Mouse (Mus musculus): ENCODE measurements around the gene Fn3k. TPM values are rescaled to one million over a fixed set of nuclear protein-coding genes. Genes with fewer than 3 reads are reported as not detected.

Gene Fn3k
- polyA plus RNA-seq, 1 experiment from 2014 or later = 0.60 TPM

- 76% methylated on average over 5 of the region's 5 CpGs for WGBS
- no peak for ATAC-seq (ENCODE audit: low read depth)
- H3K4me1 ChIP-seq (replicated peaks; ENCODE audit: control insufficient read depth, insufficient read depth, low read length) = peaks cover 10% of the 10 kb centered on the region
Observed at GRCm38 (mm10) chr11:121417971-121418370, 16.7 kb upstream of the Fn3k start.

DNA sequence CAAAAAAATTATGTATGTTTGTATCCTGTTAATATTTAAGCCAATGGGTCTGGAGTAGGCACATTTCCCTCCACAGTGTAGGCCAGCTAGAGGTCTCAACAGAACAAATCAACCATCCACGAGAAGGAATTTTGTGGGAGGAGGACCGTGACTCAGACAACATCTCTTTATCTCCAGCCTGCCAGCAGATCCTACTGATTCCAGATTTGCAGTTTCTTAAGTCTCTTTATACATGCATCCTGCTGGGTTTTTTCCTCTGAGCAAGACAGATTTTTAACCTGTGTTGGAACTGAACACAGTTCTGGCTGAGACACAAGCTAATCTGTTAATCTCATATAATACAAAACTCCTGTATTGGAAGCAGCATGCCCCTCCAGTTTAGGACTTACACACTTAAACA is 15.8 kb upstream of the Fn3k start:
- WGBS = 62% methylated on average over 2 of the region's 2 CpGs
- Histone ChIP-seq H3K4me2 (ENCODE audit: low read depth, low read length) (no peak overlapping the region), H3K36me3 (ENCODE audit: control insufficient read depth, insufficient read depth, low read length) (no peaks in the 10 kb centered on the region), H3K4me1 (replicated peaks; ENCODE audit: control insufficient read depth, insufficient read depth, low read length) (peaks cover 10% of the 10 kb centered on the region), H3K4me3 (ENCODE audit: low read length) (no peak overlapping the region), H3K27me3 (ENCODE audit: control insufficient read depth, insufficient read depth, low read depth, low read length) (no peaks in the 10 kb centered on the region), H3K9ac (ENCODE audit: low read length) (no peak overlapping the region), H3K9me3 (ENCODE audit: control insufficient read depth, low read length) (no peaks in the 10 kb centered on the region), H3K27ac (ENCODE audit: low read length) (no peak overlapping the region)
- no peak for ATAC-seq (ENCODE audit: low read depth)

More at GRCm38 (mm10) chr11:121417971-121418370, 16.7 kb upstream of the Fn3k start:
- no peaks in the 10 kb centered on the region for H3K9me3 ChIP-seq (ENCODE audit: control insufficient read depth, low read length)
- no peak overlapping the region for H3K4me3 ChIP-seq (ENCODE audit: low read length)
- H3K9ac ChIP-seq (ENCODE audit: low read length) = no peak overlapping the region
- H3K27me3 ChIP-seq (ENCODE audit: control insufficient read depth, insufficient read depth, low read depth, low read length) = no peaks in the 10 kb centered on the region
- no peak overlapping the region for H3K27ac ChIP-seq (ENCODE audit: low read length)
- no peak overlapping the region for H3K4me2 ChIP-seq (ENCODE audit: low read depth, low read length)
- no peaks in the 10 kb centered on the region for H3K36me3 ChIP-seq (ENCODE audit: control insufficient read depth, insufficient read depth, low read length)

DNA sequence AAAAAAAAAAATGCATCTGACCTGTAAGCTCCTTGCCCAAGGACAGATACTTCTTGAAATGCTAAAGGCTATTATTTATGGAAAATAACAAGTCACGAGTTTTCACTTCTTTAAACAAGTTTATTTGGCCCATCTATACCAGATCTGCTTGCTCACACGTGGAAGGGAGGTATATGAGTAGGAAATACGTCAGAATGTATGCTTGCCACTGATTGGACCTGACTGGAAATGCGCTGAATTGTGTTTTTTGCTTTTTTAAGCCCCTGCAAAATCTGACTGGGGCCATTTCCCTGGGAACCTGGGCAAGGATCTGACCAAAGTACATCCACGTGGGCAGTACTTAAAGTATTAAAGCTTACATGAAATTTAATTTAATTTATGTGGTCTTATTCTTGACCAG is 14.3 kb upstream of the Fn3k start:
- H3K36me3 ChIP-seq (ENCODE audit: control insufficient read depth, insufficient read depth, low read length) = no peaks in the 10 kb centered on the region
- no peaks in the 10 kb centered on the region for H3K9me3 ChIP-seq (ENCODE audit: control insufficient read depth, low read length)
- H3K4me1 ChIP-seq (replicated peaks; ENCODE audit: control insufficient read depth, insufficient read depth, low read length) = peaks cover 10% of the 10 kb centered on the region
- 48% methylated on average over 5 of the region's 5 CpGs for WGBS
- no peaks in the 10 kb centered on the region for H3K27me3 ChIP-seq (ENCODE audit: control insufficient read depth, insufficient read depth, low read depth, low read length)
- H3K27ac ChIP-seq (ENCODE audit: low read length) = no peak overlapping the region
- peak overlapping the region; percentile 66 for H3K9ac ChIP-seq (ENCODE audit: low read length)
- no peak for ATAC-seq (ENCODE audit: low read depth)
- peak overlapping the region; percentile 90 for H3K4me2 ChIP-seq (ENCODE audit: low read depth, low read length)
- peak overlapping the region; percentile 82 for H3K4me3 ChIP-seq (ENCODE audit: low read length)

- WGBS = under 1% methylated on average over 28 of the region's 28 CpGs
- no peaks in the 10 kb centered on the region for H3K27me3 ChIP-seq (ENCODE audit: control insufficient read depth, insufficient read depth, low read depth, low read length)
- H3K4me1 ChIP-seq (replicated peaks; ENCODE audit: control insufficient read depth, insufficient read depth, low read length) = peaks cover 10% of the 10 kb centered on the region
- H3K36me3 ChIP-seq (ENCODE audit: control insufficient read depth, insufficient read depth, low read length) = no peaks in the 10 kb centered on the region
- peak within 1 kb of the TSS; percentile 84 for H3K9ac ChIP-seq (ENCODE audit: low read length)
- H3K27ac ChIP-seq (ENCODE audit: low read length) = peak within 1 kb of the TSS; percentile 67
- H3K9me3 ChIP-seq (ENCODE audit: control insufficient read depth, low read length) = no peaks in the 10 kb centered on the region
- peak within 1 kb of the TSS; percentile 90 for H3K4me2 ChIP-seq (ENCODE audit: low read depth, low read length)
- ATAC-seq (ENCODE audit: low read depth) = peak; percentile 100
- H3K4me3 ChIP-seq (ENCODE audit: low read length) = peak within 1 kb of the TSS; percentile 82
Observed at GRCm38 (mm10) chr11:121420830-121421552, 13.7 kb upstream of the Fn3k start, which contains the start of gene Fn3krp. TSS of gene Fn3krp (plus strand) at chr11:121421401.

DNA sequence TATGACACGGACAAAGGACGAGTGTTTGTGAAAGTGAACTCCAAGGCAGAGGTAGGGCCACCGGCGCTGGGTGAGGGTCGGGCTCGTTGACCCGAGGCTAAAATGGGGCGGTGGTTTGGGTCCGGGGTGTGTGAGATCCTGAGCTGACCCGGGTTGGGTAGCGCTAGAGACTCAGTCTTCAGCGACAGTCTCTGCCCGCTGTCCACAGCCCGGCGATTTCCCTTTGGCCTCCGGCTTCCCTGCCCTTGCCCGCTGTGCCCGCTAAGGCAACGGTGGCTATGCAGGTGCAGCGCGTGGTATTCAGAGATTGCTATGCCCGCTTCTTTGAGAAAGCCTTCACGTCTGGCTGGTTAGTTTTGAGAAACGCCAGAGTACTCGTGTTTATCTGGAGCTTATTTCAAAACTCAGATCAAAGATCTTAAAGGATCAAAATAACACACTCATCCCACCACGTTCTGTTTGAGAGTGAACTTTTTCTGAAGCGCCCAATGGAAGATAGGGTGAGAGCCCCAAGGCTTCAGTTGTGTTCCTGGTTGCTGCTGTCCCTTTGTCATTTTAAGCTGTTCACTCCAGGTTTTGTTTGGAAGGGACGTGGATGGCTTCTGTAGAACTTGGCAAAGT is 13.1 kb upstream of the Fn3k start:
- H3K4me3 ChIP-seq (ENCODE audit: low read length) = peak overlapping the region; percentile 82
- no peaks in the 10 kb centered on the region for H3K27me3 ChIP-seq (ENCODE audit: control insufficient read depth, insufficient read depth, low read depth, low read length)
- peak overlapping the region; percentile 84 for H3K9ac ChIP-seq (ENCODE audit: low read length)
- H3K4me2 ChIP-seq (ENCODE audit: low read depth, low read length) = peak overlapping the region; percentile 90
- no peaks in the 10 kb centered on the region for H3K36me3 ChIP-seq (ENCODE audit: control insufficient read depth, insufficient read depth, low read length)
- under 1% methylated on average over 28 of the region's 28 CpGs for WGBS
- peak overlapping the region; percentile 32; the same call in 1 of the 2 replicates for H3K27ac ChIP-seq (ENCODE audit: low read length)
- peaks cover 10% of the 10 kb centered on the region for H3K4me1 ChIP-seq (replicated peaks; ENCODE audit: control insufficient read depth, insufficient read depth, low read length)
- no peaks in the 10 kb centered on the region for H3K9me3 ChIP-seq (ENCODE audit: control insufficient read depth, low read length)
- peak; percentile 51 for ATAC-seq (ENCODE audit: low read depth)

DNA sequence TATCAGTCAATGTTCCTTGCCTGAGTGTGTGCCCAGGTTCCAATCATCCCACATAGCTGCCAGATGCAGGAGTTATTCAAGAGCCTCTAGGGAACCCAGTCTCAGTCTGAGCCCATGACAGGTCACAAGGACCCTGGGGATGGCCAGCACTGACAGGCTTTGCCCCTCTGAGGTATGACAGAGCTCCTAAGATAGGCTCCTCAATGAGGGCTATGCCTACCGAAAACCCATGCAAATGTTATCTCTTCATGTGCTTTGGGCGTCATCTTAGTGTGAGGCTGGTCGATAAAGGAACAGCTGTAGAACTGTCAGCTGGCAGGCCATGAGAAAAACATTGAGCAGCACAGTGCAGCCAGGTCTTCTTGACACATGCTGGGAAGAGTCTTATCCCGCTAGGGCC is 1.3 kb upstream of the Fn3k start:
- no peak for ATAC-seq (ENCODE audit: low read depth)
- H3K9ac ChIP-seq (ENCODE audit: low read length) = no peak overlapping the region
- WGBS = 79% methylated on average over 4 of the region's 4 CpGs
- peaks cover 5% of the 10 kb centered on the region; the same call in 1 of the 2 replicates for H3K4me1 ChIP-seq (replicated peaks; ENCODE audit: control insufficient read depth, insufficient read depth, low read length)
- H3K27ac ChIP-seq (ENCODE audit: low read length) = no peak overlapping the region
- H3K27me3 ChIP-seq (ENCODE audit: control insufficient read depth, insufficient read depth, low read depth, low read length) = no peaks in the 10 kb centered on the region; the same call in 1 of the 2 replicates
- 0 out of 2 replicates have a peak, but pooled peaks cover 4% of the 10 kb centered on the region for H3K36me3 ChIP-seq (ENCODE audit: control insufficient read depth, insufficient read depth, low read length)
- H3K4me2 ChIP-seq (ENCODE audit: low read depth, low read length) = no peak overlapping the region
- H3K4me3 ChIP-seq (ENCODE audit: low read length) = no peak overlapping the region
- H3K9me3 ChIP-seq (ENCODE audit: control insufficient read depth, low read length) = no peaks in the 10 kb centered on the region

GRCm38 (mm10) chr11:121437236-121437635 is 2.5 kb downstream of the Fn3k start:
- Histone ChIP-seq H3K27me3 (ENCODE audit: control insufficient read depth, insufficient read depth, low read depth, low read length) (no peaks in the 10 kb centered on the region; the same call in 1 of the 2 replicates), H3K9ac (ENCODE audit: low read length) (no peak overlapping the region), H3K27ac (ENCODE audit: low read length) (no peak overlapping the region), H3K36me3 (ENCODE audit: control insufficient read depth, insufficient read depth, low read length) (no peaks in the 10 kb centered on the region), H3K9me3 (ENCODE audit: control insufficient read depth, low read length) (no peaks in the 10 kb centered on the region), H3K4me3 (ENCODE audit: low read length) (no peak overlapping the region), H3K4me1 (replicated peaks; ENCODE audit: control insufficient read depth, insufficient read depth, low read length) (peaks cover 5% of the 10 kb centered on the region; the same call in 1 of the 2 replicates), H3K4me2 (ENCODE audit: low read depth, low read length) (no peak overlapping the region)
- WGBS = 59% methylated on average over 5 of the region's 5 CpGs
- no peak for ATAC-seq (ENCODE audit: low read depth)

DNA sequence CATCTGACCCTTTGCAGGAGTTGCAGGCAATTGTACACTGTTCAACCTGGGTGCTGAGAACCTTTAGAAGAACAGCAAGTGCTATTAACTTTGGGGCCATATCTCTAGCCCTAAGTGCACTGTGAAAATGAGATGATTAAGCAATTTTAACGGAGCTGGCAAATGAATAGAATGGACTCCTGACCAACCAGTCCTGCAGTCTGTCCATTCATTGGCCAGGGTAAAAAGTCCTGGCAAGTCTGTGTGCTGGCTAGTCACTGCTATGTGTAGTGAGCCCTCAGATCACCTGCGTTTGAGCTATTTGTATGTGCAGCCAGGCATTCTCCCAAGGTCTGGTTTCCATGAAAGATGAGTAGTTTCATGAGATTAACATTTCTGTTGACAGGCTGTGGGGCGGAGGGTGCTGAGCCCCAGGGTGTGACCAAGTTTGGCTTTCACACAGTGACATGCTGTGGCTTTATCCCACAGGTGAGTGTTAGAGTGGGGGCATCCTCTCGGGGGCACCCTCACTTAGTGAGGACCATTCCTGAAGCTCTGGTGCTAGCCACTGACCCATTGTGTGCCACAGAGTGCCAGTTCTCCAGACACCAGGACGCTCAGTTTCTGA is 5.1 kb downstream of the Fn3k start:
- Histone ChIP-seq H3K27ac (ENCODE audit: low read length) (no peak overlapping the region), H3K9ac (ENCODE audit: low read length) (no peak overlapping the region), H3K36me3 (ENCODE audit: control insufficient read depth, insufficient read depth, low read length) (no peaks in the 10 kb centered on the region), H3K27me3 (ENCODE audit: control insufficient read depth, insufficient read depth, low read depth, low read length) (no peaks in the 10 kb centered on the region; the same call in 1 of the 2 replicates), H3K4me1 (replicated peaks; ENCODE audit: control insufficient read depth, insufficient read depth, low read length) (no peaks in the 10 kb centered on the region), H3K4me2 (ENCODE audit: low read depth, low read length) (no peak overlapping the region), H3K9me3 (ENCODE audit: control insufficient read depth, low read length) (no peaks in the 10 kb centered on the region), H3K4me3 (ENCODE audit: low read length) (no peak overlapping the region)
- 64% methylated on average over 5 of the region's 5 CpGs for WGBS
- ATAC-seq (ENCODE audit: low read depth) = no peak

DNA sequence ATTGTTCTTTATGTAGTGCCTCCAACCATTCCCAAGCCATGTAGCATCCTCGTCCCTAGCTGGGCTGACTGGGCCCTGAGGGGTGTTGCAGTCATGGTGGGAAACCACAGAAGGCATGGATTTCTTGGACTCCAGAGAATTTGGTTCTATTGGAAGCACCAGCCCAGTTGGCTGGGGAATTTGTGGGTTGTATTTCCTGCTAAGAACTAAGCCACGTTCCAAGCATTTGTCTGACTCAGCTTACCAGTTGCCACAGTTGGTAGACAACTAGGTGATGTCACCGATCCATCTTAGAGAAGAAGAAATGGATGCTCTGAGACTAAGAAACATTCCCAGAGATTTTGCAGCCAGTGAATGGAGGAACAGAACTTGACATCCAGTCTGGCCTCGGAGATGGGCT is 6.9 kb downstream of the Fn3k start:
- H3K9me3 ChIP-seq (ENCODE audit: control insufficient read depth, low read length) = no peaks in the 10 kb centered on the region
- H3K4me3 ChIP-seq (ENCODE audit: low read length) = no peak overlapping the region
- no peak overlapping the region for H3K27ac ChIP-seq (ENCODE audit: low read length)
- no peak for ATAC-seq (ENCODE audit: low read depth)
- no peaks in the 10 kb centered on the region for H3K36me3 ChIP-seq (ENCODE audit: control insufficient read depth, insufficient read depth, low read length)
- no peak overlapping the region for H3K4me2 ChIP-seq (ENCODE audit: low read depth, low read length)
- no peaks in the 10 kb centered on the region for H3K4me1 ChIP-seq (replicated peaks; ENCODE audit: control insufficient read depth, insufficient read depth, low read length)
- no peak overlapping the region for H3K9ac ChIP-seq (ENCODE audit: low read length)
- WGBS = 84% methylated on average over 4 of the region's 4 CpGs
- no peaks in the 10 kb centered on the region for H3K27me3 ChIP-seq (ENCODE audit: control insufficient read depth, insufficient read depth, low read depth, low read length)

All from lung, embryonic 16.5 days (tissue).